ENCODE assay signal across 11 mouse cellular contexts in the genomic region with DNA sequence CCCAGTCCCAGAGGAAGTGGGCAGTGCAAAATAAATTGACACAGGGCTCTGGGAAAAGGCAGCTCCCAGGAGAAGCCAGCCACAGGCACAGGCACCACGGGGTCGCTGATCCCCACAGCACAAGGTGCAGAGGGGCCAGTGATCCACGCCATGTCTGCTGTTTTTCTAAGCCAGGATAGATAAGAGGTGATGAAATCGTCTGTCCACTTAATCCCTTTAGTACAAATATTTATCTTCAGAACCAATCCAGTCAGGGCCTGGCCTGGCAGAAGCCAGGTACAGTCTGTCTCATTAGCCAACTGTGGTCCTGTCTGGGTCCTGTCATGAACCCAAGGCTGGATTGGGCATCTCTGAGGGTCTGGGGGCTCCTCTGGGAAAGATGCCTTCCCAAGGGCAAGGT.
"Had no signal": no experiment of that assay in that cellular context is flagged by ENCODE, and none has a peak within 500 bp of the region (broad histone marks: within the 10 kb centered on the region; RNA-seq: fewer than 3 reads in every experiment).

No protein-coding gene starts in this region.

- H3K9ac ChIP-seq: kidney, embryonic 15.5 days; limb, embryonic 13.5 days; stomach, embryonic 15.5 days had no signal

- DNase-seq: kidney, adult 2 months; kidney, postnatal 14 days; left cerebral cortex, postnatal 4 days; lung, adult 2 months; lung, postnatal 36 days; spleen, adult 18-20 months had no signal

- H3K4me1 ChIP-seq: limb, embryonic 13.5 days; stomach, embryonic 15.5 days had no signal

- H3K27me3 ChIP-seq: kidney, embryonic 15.5 days; limb, embryonic 13.5 days; stomach, embryonic 15.5 days had no signal

- H3K4me3 ChIP-seq: kidney, embryonic 15.5 days; limb, embryonic 13.5 days; stomach, embryonic 15.5 days had no signal

- ATAC-seq: intestine, embryonic 16.5 days; lung, postnatal 0 days had no signal

- H3K36me3 ChIP-seq: kidney, embryonic 15.5 days; limb, embryonic 13.5 days; stomach, embryonic 15.5 days had no signal

- H3K4me2 ChIP-seq: kidney, embryonic 15.5 days; limb, embryonic 13.5 days; stomach, embryonic 15.5 days had no signal

- H3K9me3 ChIP-seq: kidney, embryonic 15.5 days; limb, embryonic 13.5 days; stomach, embryonic 15.5 days had no signal

- H3K27ac ChIP-seq: kidney, embryonic 15.5 days; limb, embryonic 13.5 days; stomach, embryonic 15.5 days had no signal
